Mouse (Mus musculus) stomach, embryonic 14.5 days (tissue): ENCODE measurements around the gene Frmpd2. TPM values are rescaled to one million over a fixed set of nuclear protein-coding genes. Genes with fewer than 3 reads are reported as not detected.

Experiments used
- ATAC-seq: fragments of 200-750 bp; cut with Nextera tagmentation; 2 replicates; pipeline ENCODE4 v1.8.0; 2017; ENCODE audit warnings: low read depth, moderate TSS enrichment; ENCODE audit not compliant: insufficient number of reproducible peaks, insufficient read depth, low FRiP score
- H3K27ac ChIP-seq: fragments of 300-500 bp; sonication (generic); 2 replicates; pipeline ENCODE4 v1.5.1; 2014; ENCODE audit warnings: mild to moderate bottlenecking, low read length, moderate library complexity, mixed read lengths
- H3K27me3 ChIP-seq: fragments of 300-500 bp; sonication (generic); 2 replicates; pipeline ENCODE4 v1.6.1; 2014; ENCODE audit warnings: low read length, control low read depth, mixed read lengths; ENCODE audit not compliant: control insufficient read depth, insufficient read depth
- H3K36me3 ChIP-seq: fragments of 300-500 bp; sonication (generic); 2 replicates; pipeline ENCODE4 v1.6.1; 2014; ENCODE audit warnings: mild to moderate bottlenecking, control low read depth, low read length, moderate library complexity, mixed read lengths; ENCODE audit not compliant: control insufficient read depth, insufficient read depth
- H3K4me1 ChIP-seq: fragments of 300-500 bp; sonication (generic); 2 replicates; pipeline ENCODE4 v1.6.1; 2014; ENCODE audit warnings: low read length, control low read depth, mixed read lengths; ENCODE audit not compliant: control insufficient read depth, insufficient read depth
- H3K4me2 ChIP-seq: fragments of 300-500 bp; sonication (generic); replicated peaks from 2 replicates; pipeline ENCODE4 v1.6.1; 2014; ENCODE audit warnings: low read depth, low read length, control low read depth
- H3K4me3 ChIP-seq: fragments of 300-500 bp; sonication (generic); 2 replicates; pipeline ENCODE4 v1.5.1; 2014; ENCODE audit warnings: low read depth, low read length, control low read depth
- H3K9ac ChIP-seq: fragments of 300-500 bp; sonication (generic); replicated peaks from 2 replicates; pipeline ENCODE4 v1.6.1; 2014; ENCODE audit warnings: low read depth, mild to moderate bottlenecking, control low read depth, low read length, moderate library complexity, mixed read lengths
- H3K9me3 ChIP-seq: fragments of 300-500 bp; sonication (generic); 2 replicates; pipeline ENCODE4 v1.6.1; 2016; ENCODE audit warnings: low read depth, low read length, control low read depth; ENCODE audit not compliant: control insufficient read depth
- WGBS: fragments of 180-500 bp; shearing (Covaris S2); extraction: QIAGEN DNeasy Blood & Tissue Kit; methylation state at CpG from one replicate; pipeline ENCODE4 v1.1.7; 2014; 5-methylcytosine and 5-hydroxymethylcytosine counted together
- polyA plus RNA-seq: library from polyadenylated mRNA; unstranded; fragments of >200 nt; fragmentation: Nextera tagmentation; extraction: Ambion mirVana; gene quantifications from 2 replicates; pipeline ENCODE4 v1.2.1, GENCODE M21; 2014

The Frmpd2 gene
- polyA plus RNA-seq, 1 experiment from 2014 or later = 0.16 TPM

DNA sequence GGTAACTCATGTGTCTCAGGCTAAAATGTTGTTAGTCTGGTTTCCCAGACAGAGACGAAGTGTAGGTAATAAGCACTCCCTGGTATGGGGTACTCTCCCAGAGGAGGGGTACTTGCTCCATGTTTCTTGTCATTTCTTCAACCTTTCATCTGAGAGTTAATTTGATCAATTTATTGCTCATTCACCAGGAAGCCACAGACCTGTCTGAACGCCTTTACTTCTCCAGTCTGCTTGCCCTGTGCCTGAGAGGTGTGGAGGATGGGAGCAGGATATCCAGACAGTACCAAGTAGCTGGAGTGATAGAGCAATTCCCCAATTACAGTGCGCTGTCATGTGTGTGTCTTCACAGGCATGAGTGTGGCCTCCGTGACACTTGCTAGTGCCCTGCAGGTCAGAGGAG, 23.7 kb downstream of the Frmpd2 start:
- whole genome bisulfite sequencing = 68% methylated on average over 4 of the region's 4 CpGs
- Histone ChIP-seq H3K4me1 (no peaks in the 10 kb centered on the region), H3K9me3 (no peaks in the 10 kb centered on the region), H3K36me3 (no peaks in the 10 kb centered on the region), H3K27ac (no peak overlapping the region), H3K4me3 (no peak overlapping the region), H3K4me2 (no peak overlapping the region), H3K9ac (no peak overlapping the region), H3K27me3 (no peaks in the 10 kb centered on the region)
- ATAC-seq = no peak

DNA sequence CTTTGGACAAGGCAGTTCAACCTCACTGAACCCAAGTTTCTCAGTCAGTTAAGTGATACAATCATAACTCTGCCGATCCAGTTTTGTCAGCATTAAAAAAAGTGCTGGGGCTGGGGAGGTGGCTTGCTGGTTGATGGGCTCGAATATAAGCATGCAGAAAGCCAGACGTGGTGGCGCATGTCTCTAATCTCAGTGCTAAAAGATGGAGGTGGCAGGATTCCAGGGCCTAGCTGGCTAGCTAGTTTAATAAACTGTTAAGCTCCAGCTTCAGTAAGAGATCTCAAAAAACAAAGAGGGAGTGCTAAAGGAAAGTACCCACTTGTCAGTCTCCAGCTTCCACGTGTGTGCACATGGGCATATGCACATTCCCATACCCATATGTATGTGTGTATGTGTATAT, 25.9 kb downstream of the Frmpd2 start:
- no peaks in the 10 kb centered on the region for H3K4me1 ChIP-seq
- H3K4me2 ChIP-seq = no peak overlapping the region
- H3K27ac ChIP-seq = no peak overlapping the region
- no peak overlapping the region for H3K9ac ChIP-seq
- no peaks in the 10 kb centered on the region for H3K36me3 ChIP-seq
- H3K4me3 ChIP-seq = no peak overlapping the region
- no peak for ATAC-seq
- no peaks in the 10 kb centered on the region for H3K9me3 ChIP-seq
- H3K27me3 ChIP-seq = no peaks in the 10 kb centered on the region
- 67% methylated on average over 5 of the region's 5 CpGs for WGBS

GRCm38 (mm10) chr14:33498849-33499248, 27.4 kb downstream of the Frmpd2 start:
- Histone ChIP-seq H3K27ac (no peak overlapping the region), H3K36me3 (no peaks in the 10 kb centered on the region), H3K4me1 (no peaks in the 10 kb centered on the region), H3K9ac (no peak overlapping the region), H3K4me2 (no peak overlapping the region), H3K4me3 (no peak overlapping the region), H3K9me3 (no peaks in the 10 kb centered on the region), H3K27me3 (no peaks in the 10 kb centered on the region)
- no peak for ATAC-seq
- 53% methylated on average over 3 of the region's 3 CpGs for WGBS

DNA sequence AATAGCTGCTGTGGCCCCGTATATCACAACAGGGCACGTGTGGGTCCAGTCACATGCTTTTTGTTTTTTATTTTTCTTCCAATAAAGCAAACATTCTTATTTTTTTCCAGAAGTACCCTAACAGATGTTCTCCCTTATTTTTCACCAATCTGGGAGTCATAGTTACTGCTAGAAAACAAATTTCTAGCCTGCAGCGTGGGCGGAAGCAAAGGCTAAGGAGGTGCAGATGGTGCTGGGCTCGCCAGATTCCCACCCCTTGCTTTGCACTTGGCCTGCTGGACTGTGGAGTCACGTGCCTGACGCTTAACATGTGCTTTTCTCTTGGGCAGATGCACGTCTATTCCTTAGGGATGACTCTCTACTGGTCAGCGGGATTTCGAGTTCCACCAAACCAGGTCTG, 29.1 kb downstream of the Frmpd2 start:
- no peak overlapping the region for H3K9ac ChIP-seq
- ATAC-seq = no peak
- WGBS = 74% methylated on average over 10 of the region's 10 CpGs
- H3K27ac ChIP-seq = no peak overlapping the region
- H3K4me1 ChIP-seq = no peaks in the 10 kb centered on the region
- no peaks in the 10 kb centered on the region for H3K27me3 ChIP-seq
- no peak overlapping the region for H3K4me2 ChIP-seq
- H3K4me3 ChIP-seq = no peak overlapping the region
- no peaks in the 10 kb centered on the region for H3K9me3 ChIP-seq
- H3K36me3 ChIP-seq = no peaks in the 10 kb centered on the region

DNA sequence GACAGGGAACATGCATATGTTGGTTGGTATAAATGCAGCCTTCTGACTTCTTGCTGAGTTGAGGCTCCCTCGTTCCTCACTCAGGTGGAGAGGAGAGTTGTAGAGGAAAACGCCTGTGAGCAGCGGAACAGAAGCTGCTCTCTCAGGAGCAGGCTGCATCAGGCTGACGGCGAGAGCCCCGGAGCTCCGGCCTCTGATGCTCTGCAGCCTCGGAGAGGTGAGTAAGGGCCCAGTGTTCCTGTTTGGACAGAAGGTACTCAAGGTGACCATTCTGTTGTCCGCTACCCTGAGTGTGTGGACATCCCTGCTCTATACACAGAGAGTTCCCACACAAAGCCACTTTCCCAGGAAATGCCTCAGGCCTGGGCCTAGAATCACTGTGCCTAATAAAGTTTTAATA, 31.8 kb downstream of the Frmpd2 start:
- no peak overlapping the region for H3K4me2 ChIP-seq
- H3K36me3 ChIP-seq = no peaks in the 10 kb centered on the region
- no peak overlapping the region for H3K9ac ChIP-seq
- no peak overlapping the region for H3K4me3 ChIP-seq
- H3K9me3 ChIP-seq = no peaks in the 10 kb centered on the region
- 82% methylated on average over 9 of the region's 9 CpGs for WGBS
- H3K4me1 ChIP-seq = no peaks in the 10 kb centered on the region
- H3K27me3 ChIP-seq = no peaks in the 10 kb centered on the region
- H3K27ac ChIP-seq = no peak overlapping the region
- ATAC-seq = no peak

GRCm38 (mm10) chr14:33506696-33507095, 35.2 kb downstream of the Frmpd2 start:
- Histone ChIP-seq H3K4me1 (no peaks in the 10 kb centered on the region), H3K4me3 (no peak overlapping the region)

GRCm38 (mm10) chr14:33508660-33509059, 37.2 kb downstream of the Frmpd2 start:
- H3K4me2 ChIP-seq = no peak overlapping the region
- no peak for ATAC-seq
- no peaks in the 10 kb centered on the region for H3K36me3 ChIP-seq
- H3K27me3 ChIP-seq = no peaks in the 10 kb centered on the region
- H3K9ac ChIP-seq = no peak overlapping the region
- no peak overlapping the region for H3K27ac ChIP-seq
- H3K9me3 ChIP-seq = no peaks in the 10 kb centered on the region
- 67% methylated on average over 1 of the region's 1 CpGs for WGBS
- no peak overlapping the region for H3K4me3 ChIP-seq
- H3K4me1 ChIP-seq = no peaks in the 10 kb centered on the region

More at GRCm38 (mm10) chr14:33506696-33507095, 35.2 kb downstream of the Frmpd2 start:
- no peak for ATAC-seq
- Histone ChIP-seq H3K9ac (no peak overlapping the region), H3K9me3 (no peaks in the 10 kb centered on the region), H3K4me2 (no peak overlapping the region), H3K36me3 (no peaks in the 10 kb centered on the region), H3K27me3 (no peaks in the 10 kb centered on the region), H3K27ac (no peak overlapping the region)
- WGBS = 73% methylated on average over 4 of the region's 4 CpGs

DNA sequence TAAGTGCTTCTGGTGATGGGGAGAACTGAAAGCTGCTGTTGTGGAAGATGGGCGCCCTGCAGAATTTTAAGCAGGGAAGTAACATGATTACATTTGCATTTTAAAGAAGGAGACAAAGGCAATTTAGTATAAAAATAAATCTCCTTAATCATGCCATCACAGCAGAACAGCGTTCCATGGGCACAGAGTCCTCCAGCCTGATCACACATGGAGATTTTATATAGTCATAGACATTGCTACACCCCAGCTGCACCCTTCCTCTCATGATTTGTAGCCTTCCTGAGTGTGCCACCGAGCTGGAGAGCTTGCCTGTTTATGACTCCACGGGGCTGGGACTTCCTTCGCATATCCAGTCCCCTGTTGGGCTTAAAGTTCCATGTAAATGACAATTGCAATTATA, 42.4 kb downstream of the Frmpd2 start:
- 66% methylated on average over 5 of the region's 5 CpGs for WGBS

DNA sequence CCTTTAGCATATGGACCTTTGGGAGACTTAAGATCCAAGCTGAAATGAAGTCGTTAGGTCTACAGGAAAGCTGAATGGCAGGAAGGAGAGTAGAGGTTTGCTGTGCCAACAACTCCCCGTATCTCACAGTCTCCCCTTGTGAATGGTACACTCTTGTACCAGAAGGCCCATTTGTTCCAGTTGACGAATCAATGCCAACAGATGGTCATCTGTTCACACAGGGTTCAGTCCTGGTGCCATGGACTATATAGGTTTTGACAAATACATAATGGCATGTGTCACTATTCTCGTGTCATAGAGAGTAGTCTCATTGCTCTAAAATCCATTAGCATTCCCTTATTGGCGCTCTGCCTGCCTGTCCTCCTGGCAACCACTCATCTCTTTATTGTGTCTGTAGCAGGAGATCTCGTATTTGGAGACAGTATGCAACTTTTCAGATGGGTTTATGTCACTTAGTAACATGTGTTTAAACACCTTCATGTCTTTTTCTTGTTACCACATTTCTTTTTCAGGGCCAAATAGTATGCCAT, 43.3 kb downstream of the Frmpd2 start:
- Histone ChIP-seq H3K27ac (no peak overlapping the region), H3K4me3 (no peak overlapping the region), H3K36me3 (no peaks in the 10 kb centered on the region), H3K9ac (no peak overlapping the region), H3K4me1 (no peaks in the 10 kb centered on the region), H3K27me3 (no peaks in the 10 kb centered on the region), H3K9me3 (no peaks in the 10 kb centered on the region), H3K4me2 (no peak overlapping the region)
- 83% methylated on average over 6 of the region's 6 CpGs for WGBS
- no peak for ATAC-seq

More for the DNA sequence above, 42.4 kb downstream of the Frmpd2 start:
- no peaks in the 10 kb centered on the region for H3K27me3 ChIP-seq
- H3K27ac ChIP-seq = no peak overlapping the region
- no peak for ATAC-seq
- no peak overlapping the region for H3K4me2 ChIP-seq
- no peaks in the 10 kb centered on the region for H3K36me3 ChIP-seq
- H3K4me1 ChIP-seq = no peaks in the 10 kb centered on the region
- H3K9me3 ChIP-seq = no peaks in the 10 kb centered on the region
- no peak overlapping the region for H3K4me3 ChIP-seq
- H3K9ac ChIP-seq = no peak overlapping the region
